Mouse (Mus musculus) layer of hippocampus, adult 9-10 months (tissue): ENCODE measurements around the gene Gm10192.
"Not testable (repeated sequence)": the region's sequence is repeated elsewhere in the genome, so short reads cannot be mapped to it uniquely, and the experiment has no call there.

Source experiments
- DNase-seq: peaks from one replicate; pipeline ENCODE4 v3.0.0; 2022; ENCODE audit warnings: low spot score

Gm10192 gene

GRCm38 (mm10) chr4:97183066-97183465, at the start of gene Gm10192:
TSS of gene Gm10192 (minus strand) at chr4:97183166.
- DNase-seq, result not testable (repeated sequence)

- no peak for DNase-seq
These were observed 47.6 kb upstream of the Gm10192 start for GRCm38 (mm10) chr4:97230411-97231104.

GRCm38 (mm10) chr4:97219701-97220100, 36.7 kb upstream of the Gm10192 start:
- DNase-seq, result no peak

GRCm38 (mm10) chr4:97217906-97218305, 34.9 kb upstream of the Gm10192 start:
- DNase-seq, result no peak

GRCm38 (mm10) chr4:97212514-97212913, 29.5 kb upstream of the Gm10192 start:
- no peak for DNase-seq

- not testable (repeated sequence) for DNase-seq
These were observed 20.0 kb upstream of the Gm10192 start for GRCm38 (mm10) chr4:97202986-97203385.

GRCm38 (mm10) chr4:97193176-97193575, 10.2 kb upstream of the Gm10192 start:
- peak; percentile 6 for DNase-seq

- DNase-seq, result no peak
These were observed 9.6 kb upstream of the Gm10192 start for GRCm38 (mm10) chr4:97192601-97193000.

GRCm38 (mm10) chr4:97180396-97180795, 2.6 kb downstream of the Gm10192 start:
- no peak for DNase-seq

- no peak for DNase-seq
These were observed 26.1 kb downstream of the Gm10192 start for GRCm38 (mm10) chr4:97156841-97157345.

- no peak for DNase-seq
These were observed 26.9 kb downstream of the Gm10192 start for GRCm38 (mm10) chr4:97156084-97156483.

GRCm38 (mm10) chr4:97153554-97153953, 29.4 kb downstream of the Gm10192 start:
- DNase-seq, result no peak

- DNase-seq, result no peak
These were observed 40.5 kb downstream of the Gm10192 start for GRCm38 (mm10) chr4:97142484-97142883.
